Mouse (Mus musculus) bone marrow macrophage, adult 2 months (primary cell): ENCODE measurements around the gene Kcne4. TPM values are rescaled to one million over a fixed set of nuclear protein-coding genes. Genes with fewer than 3 reads are reported as not detected.

ENCODE experiments used
- H3K27ac ChIP-seq: 2 replicates; pipeline ENCODE4 v1.5.1; 2012; ENCODE audit warnings: low read depth, low read length; ENCODE audit not compliant: insufficient read depth
- H3K4me1 ChIP-seq: 2 replicates; pipeline ENCODE4 v1.6.1; 2012; ENCODE audit warnings: low read length; ENCODE audit not compliant: control insufficient read depth, insufficient read depth
- H3K4me3 ChIP-seq: 2 replicates; pipeline ENCODE4 v1.5.1; 2012; ENCODE audit warnings: mild to moderate bottlenecking, low read length, moderate library complexity; ENCODE audit not compliant: insufficient read depth
- CTCF ChIP-seq: IDR thresholded peaks from 2 replicates; pipeline ENCODE4 v1.5.1; 2012; ENCODE audit warnings: low read depth, mild to moderate bottlenecking, low read length, moderate library complexity
- POLR2A ChIP-seq: IDR thresholded peaks from 2 replicates; pipeline ENCODE4 v1.6.1; 2012; ENCODE audit warnings: mild to moderate bottlenecking, low read depth, low read length, borderline replicate concordance
- polyA plus RNA-seq: library from polyadenylated mRNA; stranded (reverse); fragments of >200 nt; gene quantifications from 2 replicates; pipeline ENCODE4 v1.2.4, GENCODE M21; 2012; ENCODE audit not compliant: missing spikeins, insufficient read depth, insufficient read length

Kcne4 gene
- polyA plus RNA-seq, 1 experiment: not detected

- H3K4me3 ChIP-seq: no peak overlapping the region
- H3K27ac ChIP-seq: no peak overlapping the region
- no peak for TF ChIP-seq CTCF
- no peak for TF ChIP-seq POLR2A
- H3K4me1 ChIP-seq: no peaks in the 10 kb centered on the region
Observed at GRCm38 (mm10) chr1:78854306-78854705, 37.7 kb downstream of the Kcne4 start.

DNA sequence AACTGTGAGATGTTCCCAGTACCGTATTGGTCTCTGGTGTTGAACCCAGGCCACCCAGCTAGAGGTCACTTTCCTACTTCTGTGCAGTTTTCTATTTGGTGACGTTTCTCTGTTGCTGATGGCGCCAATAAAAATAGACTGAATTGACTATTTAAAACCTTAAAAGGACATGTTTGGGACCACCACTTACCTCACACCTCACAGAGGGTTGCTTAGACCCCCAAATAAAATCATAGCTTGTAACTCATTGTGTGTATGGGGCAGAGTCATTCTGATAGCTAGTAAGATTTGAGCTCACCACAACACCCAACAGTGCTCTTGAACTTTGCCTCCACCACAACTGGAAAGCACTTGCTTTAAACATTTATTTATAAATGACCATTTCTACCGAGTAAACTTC lies 43.0 kb downstream of the Kcne4 start:
- no peak overlapping the region for H3K4me3 ChIP-seq
- H3K27ac ChIP-seq: no peak overlapping the region
- TF ChIP-seq CTCF (no peak), POLR2A (no peak)
- no peaks in the 10 kb centered on the region for H3K4me1 ChIP-seq

- TF ChIP-seq CTCF (no peak), POLR2A (no peak)
- H3K27ac ChIP-seq: no peak overlapping the region
- H3K4me3 ChIP-seq: no peak overlapping the region
- no peaks in the 10 kb centered on the region for H3K4me1 ChIP-seq
Observed at GRCm38 (mm10) chr1:78860056-78860455, 43.5 kb downstream of the Kcne4 start.

DNA sequence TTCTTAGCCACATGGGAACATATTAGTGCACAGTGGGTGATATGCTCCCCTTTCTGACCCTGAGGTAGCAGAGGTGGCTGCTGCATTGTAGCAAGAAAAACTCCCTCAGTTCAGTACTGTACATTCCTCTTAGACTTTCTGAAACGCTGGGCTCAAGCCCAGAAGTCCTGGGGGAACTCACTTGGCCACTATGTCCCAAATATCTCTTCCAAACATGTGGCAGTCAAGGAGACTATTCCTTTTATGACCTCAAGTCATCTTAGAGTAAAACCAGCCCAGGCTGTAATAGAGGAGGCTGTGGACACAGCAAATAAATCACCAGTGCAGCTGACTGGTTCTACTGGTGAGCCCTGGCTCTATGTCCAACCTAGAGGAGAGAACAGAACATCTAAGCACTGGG lies 45.7 kb downstream of the Kcne4 start:
- Histone ChIP-seq H3K4me1 (no peaks in the 10 kb centered on the region), H3K4me3 (no peak overlapping the region), H3K27ac (no peak overlapping the region)
- TF ChIP-seq CTCF: no peak
- no peak for TF ChIP-seq POLR2A

GRCm38 (mm10) chr1:78863833-78864232 lies 47.3 kb downstream of the Kcne4 start:
- H3K4me3 ChIP-seq: no peak overlapping the region
- no peak for TF ChIP-seq CTCF
- TF ChIP-seq POLR2A: no peak
- no peaks in the 10 kb centered on the region for H3K4me1 ChIP-seq
- H3K27ac ChIP-seq: no peak overlapping the region

GRCm38 (mm10) chr1:78864351-78864750 lies 47.8 kb downstream of the Kcne4 start:
- no peak overlapping the region for H3K4me3 ChIP-seq
- TF ChIP-seq POLR2A: no peak
- TF ChIP-seq CTCF: no peak
- no peak overlapping the region for H3K27ac ChIP-seq
- H3K4me1 ChIP-seq: no peaks in the 10 kb centered on the region

DNA sequence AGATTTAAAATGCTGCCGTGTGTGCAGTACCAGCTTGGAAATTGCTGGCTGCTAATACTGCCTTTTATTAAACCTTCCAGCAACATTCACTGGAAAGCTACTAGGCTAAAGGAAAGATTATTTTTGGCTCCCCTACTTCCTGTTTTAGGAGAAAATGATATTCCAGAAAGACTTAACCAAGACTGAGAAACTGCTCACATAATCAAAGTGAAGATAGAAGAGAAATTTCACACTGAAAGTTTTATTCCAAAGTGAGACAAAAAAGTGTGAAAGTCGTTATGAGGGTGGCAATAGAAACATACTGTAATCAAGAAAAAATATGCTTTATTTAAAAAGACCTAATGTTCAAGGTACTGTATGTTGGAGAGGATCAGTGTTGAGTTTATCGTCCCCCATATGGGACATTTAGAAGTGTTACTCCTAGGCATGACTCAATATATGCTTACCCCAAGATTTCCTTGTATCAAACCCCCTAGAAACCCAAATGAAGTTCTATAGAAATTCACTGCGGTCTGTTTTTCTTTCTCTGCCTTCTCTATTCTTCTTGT lies 48.3 kb downstream of the Kcne4 start:
- no peaks in the 10 kb centered on the region for H3K4me1 ChIP-seq
- no peak overlapping the region for H3K27ac ChIP-seq
- TF ChIP-seq CTCF (no peak), POLR2A (no peak)
- no peak overlapping the region for H3K4me3 ChIP-seq

DNA sequence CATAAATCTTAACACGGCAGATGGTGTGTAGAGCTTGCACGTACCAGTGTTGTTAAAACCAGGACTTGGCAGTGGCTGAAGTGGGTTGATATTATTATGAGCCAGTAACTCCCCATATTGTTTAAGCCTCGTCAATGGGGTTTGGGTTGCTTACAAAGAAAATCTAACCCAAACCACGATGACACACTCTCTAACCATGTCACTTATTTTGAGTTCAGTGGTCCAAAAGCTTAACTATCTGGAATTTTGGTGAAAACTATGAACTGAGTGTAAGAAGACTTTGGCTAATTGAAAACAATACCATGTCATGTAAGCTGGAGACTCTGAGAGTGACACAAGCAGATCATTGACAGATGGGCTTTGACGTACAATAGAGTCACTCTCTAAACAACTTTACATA lies 49.4 kb downstream of the Kcne4 start:
- Histone ChIP-seq H3K4me3 (no peak overlapping the region), H3K4me1 (no peaks in the 10 kb centered on the region), H3K27ac (no peak overlapping the region)
- no peak for TF ChIP-seq POLR2A
- TF ChIP-seq CTCF: no peak

DNA sequence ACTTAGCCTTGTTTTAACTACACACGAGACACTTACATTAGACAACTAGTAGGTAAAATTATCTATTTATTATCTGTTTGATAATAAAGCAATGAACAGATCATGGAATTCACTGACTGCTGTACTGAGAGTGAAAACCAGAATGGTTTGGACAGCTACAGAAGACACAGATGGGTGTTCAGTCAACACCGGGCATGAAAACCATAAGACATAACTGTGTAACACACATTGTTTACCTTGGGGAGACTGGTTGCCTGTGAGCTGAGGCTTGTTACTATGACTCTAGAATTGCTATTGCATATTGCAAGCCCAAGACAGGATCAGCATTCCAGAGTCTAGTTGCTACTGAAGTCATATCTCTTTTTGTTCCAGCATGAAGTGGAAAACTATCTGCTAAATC lies 49.9 kb downstream of the Kcne4 start:
- TF ChIP-seq POLR2A (no peak), CTCF (no peak)
- no peak overlapping the region for H3K4me3 ChIP-seq
- H3K4me1 ChIP-seq: no peaks in the 10 kb centered on the region
- H3K27ac ChIP-seq: no peak overlapping the region

Other genes starting within 250 kb of the Kcne4 start
- 11.4 and 13.9 TPM in 2 replicates for gene Acsl3, start 158.9 kb upstream of the Kcne4 start, polyA plus RNA-seq
- 4.3 and 4.5 TPM in 2 replicates for gene Utp14b, start 158.7 kb upstream of the Kcne4 start, polyA plus RNA-seq